Mouse (Mus musculus) midbrain, embryonic 11.5 days (tissue): Measurements from ENCODE around the gene Sh2d6. TPM values are rescaled to one million over a fixed set of nuclear protein-coding genes. Genes with fewer than 3 reads are reported as not detected.
"Not testable (repeated sequence)": the region's sequence is repeated elsewhere in the genome, so short reads cannot be mapped to it uniquely, and the experiment has no call there.

Source experiments
- ATAC-seq: fragments of 200-750 bp; cut with Nextera tagmentation; 2 replicates; pipeline ENCODE4 v1.8.0; 2017; ENCODE audit warnings: moderate TSS enrichment, moderate library complexity; ENCODE audit not compliant: low FRiP score
- DNase-seq: peaks from one replicate; pipeline ENCODE4 v3.0.0; 2015; ENCODE audit warnings: low spot score; ENCODE audit errors: missing footprints
- H3K27ac ChIP-seq: fragments of 300-500 bp; sonication (generic); 2 replicates; pipeline ENCODE4 v1.5.1; 2014; ENCODE audit warnings: low read depth, low read length
- H3K27me3 ChIP-seq: fragments of 300-500 bp; sonication (generic); 2 replicates; pipeline ENCODE4 v1.6.1; 2014; ENCODE audit warnings: mild to moderate bottlenecking, low read length, moderate library complexity, mixed read lengths; ENCODE audit not compliant: control insufficient read depth, insufficient read depth
- H3K36me3 ChIP-seq: fragments of 300-500 bp; sonication (generic); 2 replicates; pipeline ENCODE4 v1.6.1; 2014; ENCODE audit warnings: mild to moderate bottlenecking, low read length, moderate library complexity, mixed read lengths; ENCODE audit not compliant: control insufficient read depth, insufficient read depth
- H3K4me1 ChIP-seq: fragments of 300-500 bp; sonication (generic); 2 replicates; pipeline ENCODE4 v1.6.1; 2014; ENCODE audit warnings: low read length; ENCODE audit not compliant: control insufficient read depth, insufficient read depth
- H3K4me2 ChIP-seq: fragments of 300-500 bp; sonication (generic); 2 replicates; pipeline ENCODE4 v1.6.1; 2014; ENCODE audit warnings: mild to moderate bottlenecking, moderate library complexity
- H3K4me3 ChIP-seq: fragments of 300-500 bp; sonication (generic); 2 replicates; pipeline ENCODE4 v1.5.1; 2014; ENCODE audit warnings: low read depth, low read length
- H3K9ac ChIP-seq: fragments of 300-500 bp; sonication (generic); 2 replicates; pipeline ENCODE4 v1.6.1; 2014; ENCODE audit warnings: low read length
- H3K9me3 ChIP-seq: fragments of 300-500 bp; sonication (generic); 2 replicates; pipeline ENCODE4 v1.6.1; 2016; ENCODE audit warnings: low read length; ENCODE audit not compliant: control insufficient read depth
- WGBS: fragments of 180-500 bp; shearing (Covaris S2); extraction: QIAGEN DNeasy Blood & Tissue Kit; methylation state at CpG from one replicate; pipeline ENCODE4 v1.1.7; 2014; 5-methylcytosine and 5-hydroxymethylcytosine counted together
- polyA plus RNA-seq: library from polyadenylated mRNA; unstranded; fragments of >200 nt; fragmentation: Nextera tagmentation; extraction: Ambion mirVana; gene quantifications from 2 replicates; pipeline ENCODE4 v1.2.1, GENCODE M21; 2014

Sh2d6 gene
- polyA plus RNA-seq, 1 experiment from 2014 or later, result 0.41 TPM

DNA sequence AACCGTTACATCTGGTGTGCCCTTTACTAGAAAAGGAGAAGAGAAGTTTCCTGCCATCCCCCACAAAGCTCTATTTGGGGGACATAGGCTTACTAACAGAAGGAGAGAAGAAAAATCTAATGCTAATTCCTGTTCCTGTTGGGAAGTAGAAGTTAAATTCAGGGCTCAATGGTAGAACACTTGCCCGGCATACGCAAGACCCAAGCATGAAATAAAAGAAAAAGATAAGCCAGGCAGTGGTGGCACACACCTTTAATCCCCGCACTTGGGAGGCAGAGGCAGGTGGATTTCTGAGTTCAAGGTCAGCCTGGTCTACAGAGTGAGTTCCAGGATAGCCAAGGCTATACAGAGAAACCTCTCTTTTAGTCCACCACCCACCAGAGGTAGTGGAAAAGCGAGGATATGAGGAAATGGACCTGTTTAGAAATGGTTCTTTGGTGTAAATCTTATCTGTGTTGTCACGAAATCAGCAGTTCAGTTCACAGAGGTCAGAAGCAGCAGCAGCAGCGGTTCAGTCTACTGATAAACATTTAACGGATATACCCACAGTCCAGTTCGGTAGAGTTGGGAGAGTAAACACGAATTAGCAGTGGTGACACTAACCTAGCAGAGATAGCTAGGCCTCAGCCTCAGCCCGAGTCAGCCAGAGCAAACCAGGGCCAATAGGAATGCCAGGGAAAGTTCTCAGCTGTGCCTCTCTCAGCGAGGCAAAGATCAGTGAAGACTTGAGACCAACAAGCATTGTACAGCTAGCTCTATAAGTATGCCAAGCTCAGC lies 41.7 kb downstream of the Sh2d6 start:
- no peak overlapping the region for H3K9ac ChIP-seq
- no peaks in the 10 kb centered on the region for H3K27me3 ChIP-seq
- H3K4me3 ChIP-seq, result no peak overlapping the region
- peak; percentile 17 for DNase-seq
- no peaks in the 10 kb centered on the region for H3K36me3 ChIP-seq
- no peak overlapping the region for H3K27ac ChIP-seq
- 88% methylated on average over 12 of the region's 12 CpGs for WGBS
- H3K4me2 ChIP-seq, result no peak overlapping the region
- H3K9me3 ChIP-seq, result no peaks in the 10 kb centered on the region
- H3K4me1 ChIP-seq, result no peaks in the 10 kb centered on the region
- no peak for ATAC-seq

DNA sequence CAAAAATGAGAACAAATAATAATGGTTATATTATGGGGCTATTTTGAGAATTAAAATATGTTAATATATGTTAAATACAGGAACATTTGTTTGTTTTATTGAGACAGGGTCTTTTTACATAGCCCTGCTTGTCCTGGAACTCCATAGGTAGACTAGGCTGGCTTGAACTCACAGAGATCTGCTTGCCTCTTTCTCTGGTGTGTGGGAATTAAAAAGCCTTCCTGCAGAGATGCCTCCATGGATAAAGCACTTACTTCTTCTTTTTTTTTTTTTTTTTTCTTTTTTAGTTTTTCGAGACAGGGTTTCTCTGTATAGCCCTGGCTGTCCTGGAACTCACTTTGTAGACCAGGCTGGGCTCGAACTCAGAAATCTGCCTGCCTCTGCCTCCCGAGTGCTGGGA lies 42.8 kb downstream of the Sh2d6 start:
- H3K9ac ChIP-seq, H3K4me1 ChIP-seq, H3K27ac ChIP-seq, H3K36me3 ChIP-seq, H3K9me3 ChIP-seq, H3K4me2 ChIP-seq, H3K4me3 ChIP-seq, ATAC-seq, DNase-seq, H3K27me3 ChIP-seq: not testable (repeated sequence)
- WGBS, result 91% methylated on average over 3 of the region's 3 CpGs

DNA sequence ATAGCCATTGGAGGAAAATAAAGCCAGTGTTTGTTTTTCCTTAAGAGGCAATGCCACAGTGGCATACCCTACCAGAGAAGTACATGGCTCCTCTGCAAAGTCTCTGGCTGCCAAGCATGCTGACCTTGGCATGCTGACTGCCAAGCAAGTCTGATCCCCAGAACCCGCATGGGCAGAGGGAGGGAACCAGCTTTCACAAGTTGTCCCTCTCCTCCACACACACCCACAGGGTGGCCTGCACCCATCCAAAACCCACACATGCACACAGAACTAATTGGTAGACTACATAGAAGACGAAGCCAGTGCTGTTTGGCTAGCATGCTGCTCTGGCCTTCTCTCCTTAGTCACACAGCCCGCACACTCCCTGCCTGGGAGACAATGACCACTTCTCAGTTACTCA lies 43.9 kb downstream of the Sh2d6 start:
- Histone ChIP-seq H3K36me3 (no peaks in the 10 kb centered on the region), H3K4me3 (no peak overlapping the region), H3K4me1 (no peaks in the 10 kb centered on the region), H3K27ac (no peak overlapping the region), H3K27me3 (no peaks in the 10 kb centered on the region), H3K9ac (no peak overlapping the region), H3K9me3 (no peaks in the 10 kb centered on the region), H3K4me2 (no peak overlapping the region)
- ATAC-seq (no peak), DNase-seq (no peak)
- 93% methylated on average over 3 of the region's 3 CpGs for WGBS

DNA sequence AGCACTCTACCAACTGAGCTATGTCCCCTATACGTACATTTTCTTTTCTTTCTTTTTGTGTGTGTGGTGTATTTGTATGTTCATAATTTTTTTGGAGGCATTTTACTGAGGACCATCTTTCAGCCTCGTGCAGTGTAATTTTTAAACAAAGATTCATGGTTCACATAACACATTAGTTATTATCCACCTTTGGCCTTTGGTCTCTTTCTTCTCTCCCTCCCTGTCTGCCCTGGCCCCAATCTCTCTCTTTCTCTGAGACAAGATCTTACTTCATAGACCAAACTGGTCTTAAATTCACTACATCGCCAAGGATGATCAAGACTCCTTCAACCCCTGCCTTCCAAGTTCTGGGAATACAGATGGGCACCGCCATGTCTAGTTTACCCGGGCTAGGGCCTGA lies 44.7 kb downstream of the Sh2d6 start:
- Histone ChIP-seq H3K9me3 (no peaks in the 10 kb centered on the region), H3K27me3 (no peaks in the 10 kb centered on the region), H3K9ac (no peak overlapping the region), H3K4me3 (no peak overlapping the region), H3K4me2 (no peak overlapping the region), H3K4me1 (no peaks in the 10 kb centered on the region), H3K27ac (no peak overlapping the region), H3K36me3 (no peaks in the 10 kb centered on the region)
- ATAC-seq (no peak), DNase-seq (no peak)
- WGBS, result 86% methylated on average over 5 of the region's 5 CpGs

DNA sequence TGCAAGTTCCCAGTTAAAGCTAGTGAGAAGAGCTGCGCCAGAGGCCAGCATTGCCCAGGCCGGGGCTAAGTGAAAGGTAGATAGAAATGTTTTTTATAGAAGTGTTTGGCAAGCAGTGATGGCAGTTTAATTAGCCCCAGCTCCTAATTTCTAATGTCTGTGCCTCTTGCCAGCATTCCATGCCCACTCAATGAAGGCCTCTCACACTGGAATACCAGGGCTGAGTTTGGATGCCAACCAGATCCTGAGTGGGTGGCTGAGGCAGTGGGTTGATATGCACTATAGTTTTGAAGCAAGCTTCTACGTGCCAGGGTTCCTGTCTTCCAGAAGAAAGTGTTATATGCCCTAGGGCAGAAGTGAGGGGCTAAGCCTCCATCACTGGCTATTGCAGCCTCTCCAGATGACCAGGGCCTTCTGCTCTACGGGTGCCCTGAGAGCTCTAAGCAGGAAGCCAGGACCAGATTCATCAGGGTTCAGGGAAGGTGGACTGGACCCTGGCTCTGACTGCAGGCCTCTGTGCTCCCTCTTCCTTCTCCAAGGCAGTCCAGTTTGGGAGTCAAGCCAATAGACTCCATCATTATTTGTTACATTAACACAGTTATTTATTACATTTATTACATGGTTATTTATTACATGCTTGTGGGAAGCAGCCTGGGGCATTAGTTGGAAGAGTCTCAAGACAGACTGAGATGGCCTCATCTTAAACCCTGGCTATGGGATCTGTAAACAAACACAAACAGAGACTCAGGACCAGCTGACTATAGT lies 46.1 kb downstream of the Sh2d6 start:
- no peaks in the 10 kb centered on the region for H3K4me1 ChIP-seq
- no peak overlapping the region for H3K9ac ChIP-seq
- ATAC-seq (no peak), DNase-seq (peak; percentile 51)
- H3K27ac ChIP-seq, result no peak overlapping the region
- H3K36me3 ChIP-seq, result no peaks in the 10 kb centered on the region
- H3K4me2 ChIP-seq, result no peak overlapping the region
- 87% methylated on average over 4 of the region's 4 CpGs for WGBS
- no peaks in the 10 kb centered on the region for H3K9me3 ChIP-seq
- H3K27me3 ChIP-seq, result no peaks in the 10 kb centered on the region
- H3K4me3 ChIP-seq, result no peak overlapping the region

DNA sequence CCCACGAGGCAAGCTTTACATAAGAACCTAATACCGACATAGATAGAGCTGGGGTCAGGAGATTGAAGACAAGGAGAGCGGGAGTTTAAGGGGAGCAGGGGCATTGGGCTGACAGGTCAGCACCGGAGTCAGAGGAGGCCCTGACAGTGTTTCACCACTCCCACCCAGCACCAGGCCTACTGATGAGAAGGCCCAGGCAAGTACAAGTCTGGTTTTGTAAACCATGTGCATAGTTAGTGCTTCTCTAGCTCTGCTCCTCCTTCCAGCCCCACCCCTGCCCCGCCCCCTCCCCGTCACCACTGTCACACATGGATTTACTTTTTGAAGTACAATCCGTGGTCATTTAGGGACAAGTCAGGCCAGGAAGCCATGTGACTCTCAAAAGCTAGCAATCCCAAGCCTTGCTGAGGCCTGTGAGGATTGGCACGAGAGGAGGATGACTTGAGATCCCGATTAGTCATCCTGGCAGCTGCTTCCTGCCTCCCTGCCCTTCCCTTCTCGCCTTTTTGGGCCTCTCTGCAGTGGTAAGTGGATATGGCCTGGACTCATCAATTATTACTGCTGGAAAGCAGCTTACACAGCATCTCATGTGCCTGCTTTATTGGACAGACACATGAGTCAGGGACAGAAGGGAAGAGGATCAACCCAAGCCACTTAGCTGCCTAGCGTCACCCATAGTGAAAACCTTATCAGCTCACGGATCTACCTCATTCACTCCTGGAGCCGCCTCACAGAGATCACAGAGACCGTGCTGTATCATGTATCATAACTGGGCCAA lies 48.1 kb downstream of the Sh2d6 start:
- WGBS, result 66% methylated on average over 14 of the region's 14 CpGs
- H3K9ac ChIP-seq, result no peak overlapping the region
- ATAC-seq (no peak), DNase-seq (peak; percentile 65)
- H3K27me3 ChIP-seq, result no peaks in the 10 kb centered on the region
- no peak overlapping the region for H3K27ac ChIP-seq
- no peak overlapping the region for H3K4me3 ChIP-seq
- H3K36me3 ChIP-seq, result no peaks in the 10 kb centered on the region
- no peaks in the 10 kb centered on the region for H3K9me3 ChIP-seq
- no peaks in the 10 kb centered on the region for H3K4me1 ChIP-seq
- H3K4me2 ChIP-seq, result no peak overlapping the region

DNA sequence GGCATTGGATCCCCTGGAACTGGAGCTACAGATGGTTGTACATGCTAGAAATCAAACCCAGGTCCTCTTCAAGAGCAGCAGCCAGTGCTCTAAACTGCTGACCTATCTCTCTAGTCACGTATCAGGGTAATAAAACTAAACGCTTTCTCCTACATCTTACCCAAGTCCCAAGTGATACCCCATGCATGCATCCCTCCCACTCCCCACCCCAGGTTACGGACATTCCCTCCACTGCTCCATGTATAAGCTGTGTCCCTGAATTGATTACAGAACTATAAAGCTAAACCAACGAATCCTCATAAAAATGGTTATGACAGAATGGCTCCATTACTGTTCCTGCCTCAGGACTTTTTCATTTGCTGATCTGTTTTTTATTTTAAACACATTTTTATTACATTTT lies 55.3 kb downstream of the Sh2d6 start:
- WGBS, result 86% methylated on average over 4 of the region's 4 CpGs
- Histone ChIP-seq H3K9ac (no peak overlapping the region), H3K27me3 (no peaks in the 10 kb centered on the region), H3K4me1 (no peaks in the 10 kb centered on the region), H3K9me3 (no peaks in the 10 kb centered on the region), H3K27ac (no peak overlapping the region), H3K4me3 (no peak overlapping the region), H3K36me3 (no peaks in the 10 kb centered on the region), H3K4me2 (no peak overlapping the region)
- DNase-seq, result peak; percentile 21
- ATAC-seq, result no peak

DNA sequence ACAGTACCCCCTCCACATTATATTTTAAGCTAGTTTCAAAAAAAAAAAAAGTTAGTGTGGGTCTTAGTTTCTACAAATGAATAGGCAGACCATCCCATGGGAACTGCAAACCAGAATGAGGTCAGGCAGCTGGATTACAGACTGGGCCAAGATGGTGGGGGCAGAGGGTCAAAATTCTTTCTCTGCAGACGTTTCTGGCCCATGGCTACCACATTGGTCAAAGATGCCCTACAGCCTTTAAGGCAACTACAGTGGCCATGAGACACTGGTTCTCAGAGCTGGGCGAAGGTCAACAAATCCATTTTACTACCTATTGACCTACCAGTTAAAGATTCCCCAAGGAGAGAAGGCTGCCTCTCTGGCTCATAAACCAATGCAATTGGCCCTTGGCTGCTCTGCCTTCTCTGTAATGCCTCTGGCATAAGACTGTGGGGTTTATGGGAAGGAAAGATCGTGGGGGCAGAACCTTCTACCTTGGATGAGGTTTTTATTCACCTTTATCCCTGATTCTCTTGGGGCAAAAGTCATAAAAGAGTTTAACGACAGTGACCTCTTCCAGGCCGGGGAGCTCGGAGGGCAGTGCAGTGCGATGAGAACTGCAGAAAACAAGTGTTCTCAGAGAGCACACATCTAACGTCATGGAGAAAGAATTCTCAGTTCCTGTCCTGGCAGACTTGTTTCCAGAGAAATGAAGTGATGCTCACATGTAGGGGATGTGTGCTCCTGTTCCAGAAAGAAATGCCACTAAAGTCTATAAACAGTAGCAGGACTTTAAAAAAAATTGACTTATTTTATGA lies 55.9 kb downstream of the Sh2d6 start:
- no peaks in the 10 kb centered on the region for H3K4me1 ChIP-seq
- H3K36me3 ChIP-seq, result no peaks in the 10 kb centered on the region
- ATAC-seq (no peak), DNase-seq (peak; percentile 47)
- 82% methylated on average over 8 of the region's 8 CpGs for WGBS
- H3K27ac ChIP-seq, result no peak overlapping the region
- no peaks in the 10 kb centered on the region for H3K9me3 ChIP-seq
- H3K9ac ChIP-seq, result no peak overlapping the region
- H3K4me2 ChIP-seq, result no peak overlapping the region
- H3K27me3 ChIP-seq, result no peaks in the 10 kb centered on the region
- H3K4me3 ChIP-seq, result no peak overlapping the region
